Mouse (Mus musculus) cerebellum, adult 2 months (tissue): ENCODE measurements around the gene Peli2.

ENCODE experiments used
- CTCF ChIP-seq: fragments of 200-500 bp; IDR thresholded peaks from 2 replicates; pipeline ENCODE4 v1.5.1; 2011; ENCODE audit warnings: low read depth, mild to moderate bottlenecking, control low read depth, low read length, moderate library complexity, borderline replicate concordance; ENCODE audit not compliant: insufficient read depth
- POLR2A ChIP-seq: fragments of 200-500 bp; IDR thresholded peaks from 2 replicates; pipeline ENCODE4 v1.6.1; 2011; ENCODE audit warnings: low read length, control low read depth, borderline replicate concordance; ENCODE audit not compliant: insufficient read depth

DNA sequence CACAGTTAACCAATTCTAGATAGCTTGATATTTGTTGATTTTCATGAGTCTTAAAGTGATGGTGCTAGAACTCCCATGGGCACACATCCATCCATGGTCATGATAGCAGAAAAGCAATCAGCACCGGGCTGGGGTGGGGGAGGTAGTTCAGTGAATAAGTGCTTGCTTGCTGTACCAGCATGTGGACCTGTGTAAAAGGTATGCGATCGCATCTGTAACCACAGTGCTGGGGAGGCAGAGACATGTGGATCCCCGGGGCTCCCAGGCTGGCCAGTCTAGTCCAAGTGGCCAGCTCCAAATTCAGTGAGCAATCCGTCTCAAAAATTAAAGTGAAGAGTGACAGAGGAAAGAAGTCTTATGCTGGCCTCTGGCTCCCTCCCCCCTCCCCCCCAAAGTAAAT is 3.4 kb downstream of the Peli2 start:
- TF ChIP-seq POLR2A (no peak), CTCF (no peak)
